Mouse (Mus musculus) spleen, adult 2 months (tissue): ENCODE measurements at regions not wholly inside any gene's neighbourhood (a gene's known extent, or its start where the extent isn't known, plus 50 kb on each side); places are given as distances from the start of the nearest gene placed in this dataset.
A peak's percentile ranks its signal among the peaks of the same experiment; 100 is the strongest.
"Not testable (repeated sequence)": the region's sequence is repeated elsewhere in the genome, so short reads cannot be mapped to it uniquely, and the experiment has no call there.

Source experiments
- DNase-seq, 2 experiments: peaks; one replicate each; pipeline versions ENCODE4 v3.0.0 to v3.0.0-alpha.2; 2012 to 2021; ENCODE audit warnings: low spot score in 2 of 2, low read depth in 1 of 2
- H3K27ac ChIP-seq: fragments of 200-500 bp; 2 replicates; pipeline ENCODE4 v1.5.1; 2012; ENCODE audit warnings: low read length, inconsistent platforms; ENCODE audit not compliant: insufficient read depth
- H3K27me3 ChIP-seq: fragments of 200-500 bp; 2 replicates; pipeline ENCODE4 v1.6.1; 2012; ENCODE audit warnings: mild to moderate bottlenecking, moderate library complexity, low read length, inconsistent platforms; ENCODE audit not compliant: control insufficient read depth, insufficient read depth
- H3K36me3 ChIP-seq: fragments of 200-500 bp; 2 replicates; pipeline ENCODE4 v1.6.1; 2012; ENCODE audit warnings: mild to moderate bottlenecking, low read length, inconsistent platforms; ENCODE audit not compliant: control insufficient read depth, insufficient read depth
- H3K4me1 ChIP-seq: fragments of 200-500 bp; 2 replicates; pipeline ENCODE4 v1.6.1; 2011; ENCODE audit warnings: inconsistent platforms; ENCODE audit not compliant: control insufficient read depth, insufficient read depth, insufficient read length
- H3K4me3 ChIP-seq: fragments of 200-500 bp; 2 replicates; pipeline ENCODE4 v1.5.1; 2011; ENCODE audit warnings: mild to moderate bottlenecking, inconsistent platforms; ENCODE audit not compliant: insufficient read depth, insufficient read length; ENCODE audit errors: extremely low read depth
- CTCF ChIP-seq: fragments of 200-500 bp; IDR thresholded peaks from 2 replicates; pipeline ENCODE4 v1.5.1; 2011; ENCODE audit warnings: mild to moderate bottlenecking, inconsistent platforms; ENCODE audit not compliant: insufficient read depth, insufficient read length, insufficient replicate concordance; ENCODE audit errors: extremely low read depth
- POLR2A ChIP-seq: fragments of 200-500 bp; IDR thresholded peaks from 2 replicates; pipeline ENCODE4 v1.6.1; 2011; ENCODE audit warnings: low read depth, low read length, inconsistent platforms
- WGBS: fragments of 180-500 bp; shearing (Covaris S2); methylation state at CpG from one replicate; pipeline ENCODE4 v1.1.7; 2018; 5-methylcytosine and 5-hydroxymethylcytosine counted together

DNA sequence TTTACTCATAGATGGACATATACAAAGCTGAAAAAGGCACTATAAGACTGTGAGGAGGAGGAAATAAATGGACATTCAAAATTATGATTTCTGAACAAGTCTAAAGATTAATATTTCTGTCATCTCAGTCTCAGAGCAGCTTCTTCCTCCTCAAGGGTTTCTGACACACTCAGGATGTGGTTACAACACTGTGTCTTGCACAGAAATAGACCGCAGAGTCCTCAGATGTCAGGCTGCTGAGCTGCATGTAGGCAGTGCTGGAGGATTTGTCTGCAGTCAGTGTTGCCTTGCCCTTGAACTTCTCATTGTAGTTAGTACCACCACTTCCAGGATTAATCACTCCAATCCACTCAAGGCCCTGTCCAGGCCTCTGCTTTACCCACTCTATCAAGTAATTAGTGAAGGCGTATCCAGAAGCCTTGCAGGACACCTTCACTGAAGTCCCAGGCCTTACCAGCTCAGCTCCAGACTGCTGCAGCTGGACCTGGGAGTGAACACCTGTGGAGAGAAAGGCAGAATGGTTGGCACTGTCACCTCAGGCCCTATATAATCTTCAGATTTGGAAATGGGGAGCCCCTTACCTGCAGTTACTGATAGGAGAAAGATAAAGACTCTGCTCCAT lies 853.9 kb upstream of the Zfp386 start:
- Histone ChIP-seq H3K4me3 (no peak overlapping the region), H3K27ac (peak overlapping the region; percentile 68)
- TF ChIP-seq CTCF (no peak), POLR2A (no peak)

DNA sequence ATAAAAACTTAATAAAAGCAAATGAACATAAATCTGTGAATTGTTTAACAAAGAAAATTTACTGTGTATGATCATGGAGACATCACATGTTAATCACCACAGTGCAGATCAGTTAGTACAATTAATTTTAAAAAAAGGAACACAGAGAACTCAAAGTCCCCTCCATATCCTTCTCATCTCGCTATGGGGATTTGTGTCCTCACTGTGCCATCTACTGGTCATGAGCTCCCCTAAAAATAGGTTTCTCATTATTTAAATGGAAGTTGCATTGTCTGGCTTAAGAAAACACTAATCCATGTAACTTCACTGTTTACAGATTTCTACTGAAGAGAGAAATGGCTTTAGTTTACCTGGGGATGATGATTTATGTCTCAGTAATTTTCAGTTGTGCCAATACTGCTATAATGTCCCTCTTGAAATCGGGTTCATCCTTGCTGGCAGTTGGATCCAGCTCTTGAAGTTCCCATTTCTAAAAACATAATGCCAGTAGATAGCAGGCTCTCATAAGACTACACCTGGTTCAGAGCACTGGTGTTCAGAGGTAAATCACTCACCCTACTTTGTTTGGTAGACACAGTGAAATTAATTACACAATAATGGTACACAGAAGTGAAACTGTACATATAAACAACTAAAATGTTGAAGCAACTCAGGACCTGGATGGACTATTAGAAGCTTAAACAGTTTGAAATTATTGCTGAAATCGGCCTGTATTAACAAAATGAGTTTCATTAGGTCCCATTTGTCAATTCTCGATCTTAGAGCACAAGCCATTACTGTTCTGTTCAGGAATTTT lies 850.0 kb upstream of the Zfp386 start:
- no peaks in the 10 kb centered on the region; the same call in none of the 2 replicates for H3K4me1 ChIP-seq
- H3K36me3 ChIP-seq = no peaks in the 10 kb centered on the region
- no peak overlapping the region for H3K27ac ChIP-seq
- 68% methylated on average over 4 of the region's 4 CpGs for WGBS
- TF ChIP-seq POLR2A (no peak), CTCF (no peak)
- DNase-seq = no peak
- H3K27me3 ChIP-seq = no peaks in the 10 kb centered on the region
- H3K4me3 ChIP-seq = no peak overlapping the region

More for the DNA sequence above, 853.9 kb upstream of the Zfp386 start:
- H3K27me3 ChIP-seq = no peaks in the 10 kb centered on the region
- DNase-seq = peak; percentile 14 to 21
- 12% methylated on average over 2 of the region's 2 CpGs for WGBS
- no peaks in the 10 kb centered on the region for H3K36me3 ChIP-seq
- no peaks in the 10 kb centered on the region; the same call in none of the 2 replicates for H3K4me1 ChIP-seq

DNA sequence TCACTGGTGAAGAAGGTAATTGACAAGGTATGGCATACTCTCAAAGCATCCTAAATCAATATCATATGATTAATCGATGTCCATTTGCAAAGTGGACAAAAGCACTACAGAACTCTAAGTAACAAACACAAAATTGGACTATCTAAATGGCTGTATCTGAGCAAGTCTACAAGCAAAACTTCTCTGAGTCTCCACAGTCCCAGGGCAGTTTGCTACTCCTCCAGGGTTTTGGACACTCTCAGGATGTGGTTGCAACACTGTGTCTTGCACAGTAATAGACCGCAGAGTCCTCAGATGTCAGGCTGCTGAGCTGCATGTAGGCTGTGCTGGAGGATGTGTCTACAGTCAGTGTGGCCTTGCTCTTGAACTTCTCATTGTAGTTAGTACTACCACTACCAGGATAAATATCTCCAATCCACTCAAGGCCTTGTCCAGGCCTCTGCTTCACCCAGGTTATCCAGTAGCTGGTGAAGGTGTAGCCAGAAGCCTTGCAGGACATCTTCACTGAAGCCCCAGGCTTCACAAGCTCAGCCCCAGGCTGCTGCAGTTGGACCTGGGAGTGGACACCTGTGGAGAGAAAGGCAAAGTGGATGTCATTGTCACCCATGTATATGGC lies 839.6 kb upstream of the Zfp386 start:
- H3K36me3 ChIP-seq, H3K27me3 ChIP-seq, H3K4me1 ChIP-seq, DNase-seq, H3K27ac ChIP-seq, H3K4me3 ChIP-seq: not testable (repeated sequence)
- WGBS = 48% methylated on average over 2 of the region's 2 CpGs

DNA sequence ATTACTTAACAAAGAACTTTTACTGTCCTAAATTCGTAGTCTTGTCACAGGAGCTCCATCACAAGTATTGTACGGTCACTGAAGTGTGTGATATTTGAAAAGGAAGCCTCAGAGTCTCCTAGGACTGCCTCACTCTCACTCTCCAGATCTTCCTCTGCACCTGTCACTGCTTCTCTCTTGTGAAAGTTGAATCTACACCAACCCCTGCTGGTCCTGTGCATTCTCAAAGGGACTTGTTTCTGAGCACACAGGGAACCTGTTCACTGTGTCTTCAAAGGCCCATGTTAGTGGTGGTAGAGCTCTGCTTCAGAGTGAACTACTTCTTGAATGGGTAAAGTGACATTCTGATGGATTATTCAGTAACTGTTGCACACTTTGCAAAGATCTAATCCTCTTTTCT lies 824.9 kb upstream of the Zfp386 start:
- H3K27ac ChIP-seq = no peak overlapping the region
- no peak for DNase-seq
- H3K4me3 ChIP-seq = no peak overlapping the region
- no peaks in the 10 kb centered on the region for H3K4me1 ChIP-seq
- 32% methylated on average over 2 of the region's 2 CpGs for WGBS
- H3K36me3 ChIP-seq = no peaks in the 10 kb centered on the region
- TF ChIP-seq POLR2A (no peak), CTCF (no peak)
- no peaks in the 10 kb centered on the region for H3K27me3 ChIP-seq

DNA sequence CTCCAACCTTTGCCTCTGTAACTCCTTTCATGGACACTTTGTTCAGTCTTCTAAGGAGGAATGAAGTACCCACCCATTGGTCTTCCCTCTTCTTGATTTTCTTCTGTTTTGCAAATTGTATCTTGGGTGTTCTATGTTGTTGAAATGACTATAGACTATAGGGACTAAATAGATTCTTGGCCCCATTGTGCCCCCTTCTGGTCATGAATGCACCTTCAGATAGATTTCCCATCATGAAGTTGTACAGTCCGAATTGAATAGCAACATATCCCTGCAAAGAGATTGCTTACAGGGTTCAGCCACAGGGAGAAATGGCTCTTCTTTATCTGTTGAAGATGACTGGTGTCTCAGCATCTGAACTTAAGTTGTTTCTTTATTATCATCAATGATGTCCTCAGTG lies 817.6 kb upstream of the Zfp386 start:
- Histone ChIP-seq H3K27me3 (no peaks in the 10 kb centered on the region), H3K27ac (no peak overlapping the region), H3K36me3 (no peaks in the 10 kb centered on the region), H3K4me1 (no peaks in the 10 kb centered on the region), H3K4me3 (no peak overlapping the region)
- TF ChIP-seq POLR2A (no peak), CTCF (no peak)
- 64% methylated on average over 1 of the region's 1 CpGs for whole genome bisulfite sequencing
- peak in 1 of 2 experiments; percentile 5 for DNase-seq

DNA sequence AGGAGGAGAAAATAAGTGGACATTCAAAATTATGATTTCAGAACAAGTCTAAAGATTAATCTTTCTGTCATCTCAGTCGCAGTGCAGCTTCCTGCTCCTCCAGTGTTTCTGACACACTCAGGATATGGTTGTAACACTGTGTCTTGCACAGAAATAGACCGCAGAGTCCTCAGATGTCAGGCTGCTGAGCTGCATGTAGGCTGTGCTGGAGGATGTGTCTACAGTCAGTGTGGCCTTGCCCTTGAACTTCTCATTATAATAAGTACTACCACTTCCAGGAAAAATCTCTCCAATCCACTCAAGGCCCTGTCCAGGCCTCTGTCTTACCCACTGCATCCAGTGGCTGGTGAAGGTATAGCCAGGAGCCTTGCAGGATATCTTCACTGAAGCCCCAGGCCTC lies 804.9 kb upstream of the Zfp386 start:
- not testable (repeated sequence) for DNase-seq, H3K27me3 ChIP-seq, H3K27ac ChIP-seq, H3K4me3 ChIP-seq, H3K4me1 ChIP-seq, H3K36me3 ChIP-seq
- WGBS = 18% methylated on average over 2 of the region's 2 CpGs

DNA sequence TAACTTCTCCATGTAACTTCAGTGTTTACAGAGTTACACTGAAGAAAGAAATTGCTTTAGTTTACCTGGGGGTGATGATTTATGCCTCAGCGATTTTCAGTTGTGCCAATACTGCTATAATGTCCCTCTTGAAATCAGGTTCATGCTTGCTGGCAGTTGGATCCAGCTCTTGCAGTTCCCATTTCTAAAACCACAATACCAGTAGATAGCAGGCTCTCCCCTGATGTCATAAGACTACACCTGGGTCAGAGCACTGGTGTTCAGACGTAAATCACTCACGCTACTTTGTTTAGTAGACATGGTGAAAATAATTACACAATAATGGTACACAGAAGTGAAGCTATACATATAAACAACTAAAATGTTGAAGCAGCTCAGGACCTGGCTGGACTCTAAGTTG lies 800.2 kb upstream of the Zfp386 start:
- H3K4me3 ChIP-seq, H3K36me3 ChIP-seq, H3K27ac ChIP-seq, H3K27me3 ChIP-seq, DNase-seq, H3K4me1 ChIP-seq: not testable (repeated sequence)
- 50% methylated on average over 3 of the region's 3 CpGs for WGBS
